ENCODE assay signal across 8 mouse cellular contexts in genomic region chr11:70776830-70777571, GRCm38 (mm10). TPM values are rescaled to one million over a fixed set of nuclear protein-coding genes. Genes with fewer than 3 reads are reported as not detected.
A peak's percentile ranks its signal among the peaks of the same experiment; 100 is the strongest.
DNase-seq lines count a peak whose midpoint lies in the region; ATAC-seq and TF ChIP-seq lines count a peak whose summit lies in the region.

No protein-coding gene starts in this region.

- peaks cover 3% of the 10 kb centered on the region for H3K9me3 ChIP-seq in CH12.LX (replicated peaks; ENCODE audit: low read length)
- H3K9me3 ChIP-seq in forebrain, embryonic 10.5 days: no peaks in the 10 kb centered on the region
- no peaks in the 10 kb centered on the region for H3K9me3 ChIP-seq in heart, embryonic 15.5 days (replicated peaks)
- H3K9me3 ChIP-seq in liver, postnatal 0 days (ENCODE audit: low read length): no peaks in the 10 kb centered on the region
- H3K9me3 ChIP-seq in neural tube, embryonic 15.5 days (replicated peaks): no peaks in the 10 kb centered on the region

- H3K27ac ChIP-seq in CH12.LX (ENCODE audit: insufficient read depth, low read depth): no peak overlapping the region
- 0 out of 2 replicates have a peak overlapping the region, but pooled peaks have one; percentile 20 for H3K27ac ChIP-seq in forebrain, embryonic 10.5 days
- no peak overlapping the region for H3K27ac ChIP-seq in heart, embryonic 15.5 days
- H3K27ac ChIP-seq in liver, postnatal 0 days (ENCODE audit: low read depth): no peak overlapping the region
- H3K27ac ChIP-seq in neural tube, embryonic 15.5 days (replicated peaks): no peak overlapping the region

- no peak overlapping the region for H3K4me3 ChIP-seq in CH12.LX (replicated peaks in 1 of 3; ENCODE audit: low read depth in 2 of 3, low read length in 2 of 3, poor library complexity in 1 of 3)
- peak overlapping the region; percentile 7; the same call in 1 of the 2 replicates for H3K4me3 ChIP-seq in forebrain, embryonic 10.5 days
- no peak overlapping the region for H3K4me3 ChIP-seq in heart, embryonic 15.5 days
- H3K4me3 ChIP-seq in liver, postnatal 0 days (ENCODE audit: low read depth, low read length): no peak overlapping the region
- no peak overlapping the region for H3K4me3 ChIP-seq in neural tube, embryonic 15.5 days (replicated peaks)

- H3K27me3 ChIP-seq in CH12.LX (replicated peaks): no peaks in the 10 kb centered on the region
- H3K27me3 ChIP-seq in forebrain, embryonic 10.5 days (ENCODE audit: poor library complexity, severe bottlenecking): no peaks in the 10 kb centered on the region; the same call in 1 of the 2 replicates
- no peaks in the 10 kb centered on the region for H3K27me3 ChIP-seq in heart, embryonic 15.5 days
- H3K27me3 ChIP-seq in liver, postnatal 0 days (ENCODE audit: insufficient read depth, low read length): no peaks in the 10 kb centered on the region
- no peaks in the 10 kb centered on the region for H3K27me3 ChIP-seq in neural tube, embryonic 15.5 days (replicated peaks)

- TF ChIP-seq EP300 in CH12.LX (IDR thresholded peaks at IDR 0.05; ENCODE audit: low read length): no peak
- TF ChIP-seq EP300 in liver, postnatal 0 days (IDR thresholded peaks at IDR 0.05; ENCODE audit: low read depth): no peak

- TF ChIP-seq CTCF in CH12.LX (conservative IDR thresholded peaks at IDR 0.05 in 1 of 2, IDR thresholded peaks at IDR 0.05 in 1 of 2; ENCODE audit: low read depth in 2 of 2, low read length in 2 of 2): peak; percentile 86 to 99
- peak; percentile 93 for TF ChIP-seq CTCF in liver, postnatal 0 days (IDR thresholded peaks at IDR 0.05; ENCODE audit: low read depth)

- TF ChIP-seq RAD21 in CH12.LX (IDR thresholded peaks at IDR 0.05; ENCODE audit: low read depth, low read length): peak; percentile 99

- peaks cover 6 to 31% of the 10 kb centered on the region in 2 experiments for H3K36me3 ChIP-seq in CH12.LX (replicated peaks in 1 of 2; ENCODE audit: control insufficient read depth in 1 of 2, insufficient read depth in 1 of 2, low read length in 1 of 2)
- H3K36me3 ChIP-seq in forebrain, embryonic 10.5 days (replicated peaks): peaks cover 14% of the 10 kb centered on the region
- H3K36me3 ChIP-seq in heart, embryonic 15.5 days: peaks cover 11% of the 10 kb centered on the region
- peaks cover 6% of the 10 kb centered on the region for H3K36me3 ChIP-seq in liver, postnatal 0 days (replicated peaks; ENCODE audit: insufficient read depth, low read length)
- H3K36me3 ChIP-seq in neural tube, embryonic 15.5 days: peaks cover 28% of the 10 kb centered on the region

- 30% methylated on average over 17 of the region's 17 CpGs for WGBS in forebrain, embryonic 10.5 days
- WGBS in heart, embryonic 15.5 days: 24% methylated on average over 17 of the region's 17 CpGs
- 26% methylated on average over 17 of the region's 17 CpGs for WGBS in liver, postnatal 0 days (ENCODE audit: insufficient replicate concordance)
- 26% methylated on average over 17 of the region's 17 CpGs for WGBS in neural tube, embryonic 15.5 days

- H3K79me2 ChIP-seq in CH12.LX (replicated peaks; ENCODE audit: control insufficient read depth, extremely low read depth, insufficient read depth, poor library complexity, severe bottlenecking): no peaks in the 10 kb centered on the region

- H3K4me2 ChIP-seq in CH12.LX (ENCODE audit: insufficient read depth, low read depth, poor library complexity, severe bottlenecking): no peak overlapping the region
- 0 out of 2 replicates have a peak overlapping the region, but pooled peaks have one; percentile 22 for H3K4me2 ChIP-seq in heart, embryonic 15.5 days
- H3K4me2 ChIP-seq in liver, postnatal 0 days (ENCODE audit: low read depth, low read length): 0 out of 2 replicates have a peak overlapping the region, but pooled peaks have one; percentile 2
- 0 out of 2 replicates have a peak overlapping the region, but pooled peaks have one; percentile 20 for H3K4me2 ChIP-seq in neural tube, embryonic 15.5 days

- no peak for TF ChIP-seq POLR2A in CH12.LX (IDR thresholded peaks at IDR 0.05; ENCODE audit: low read depth, low read length)

- dilution Hi-C loops in CH12.LX (cut with MboI; ENCODE audit: extremely low pct_ligation_motif_present, extremely low pct_unique_long_range_greater_than_20kb, low sequenced_read_pairs): no loop called here

- peak; percentile 88 for DNase-seq in CH12.LX (ENCODE audit: extremely low read depth)
- peak; percentile 89 for DNase-seq in brain, adult 2 months (ENCODE audit: low read depth, low spot score)
- peak; percentile 75 for DNase-seq in forebrain, embryonic 10.5 days (ENCODE audit: extremely low spot score, low spot score)
- peak; percentile 81 for DNase-seq in kidney, postnatal 14 days
- peak; percentile 79 for DNase-seq in liver, postnatal 0 days
- DNase-seq in testis, postnatal 14 days (ENCODE audit: low spot score): peak; percentile 41

- ATAC-seq in heart, embryonic 15.5 days (replicated peaks; ENCODE audit: insufficient number of reproducible peaks, insufficient read depth, low FRiP score, low read depth): peak; percentile 78
- peak; percentile 78 for ATAC-seq in liver, postnatal 0 days
- ATAC-seq in neural tube, embryonic 15.5 days (ENCODE audit: low FRiP score): peak; percentile 79

- no peak overlapping the region for H3K9ac ChIP-seq in CH12.LX (ENCODE audit: insufficient read depth, low read depth)
- no peak overlapping the region for H3K9ac ChIP-seq in heart, embryonic 15.5 days
- no peak overlapping the region for H3K9ac ChIP-seq in liver, postnatal 0 days (replicated peaks)
- H3K9ac ChIP-seq in neural tube, embryonic 15.5 days (replicated peaks): no peak overlapping the region

- H3K4me1 ChIP-seq in CH12.LX (ENCODE audit: control insufficient read depth in 1 of 2, insufficient read depth in 2 of 2): peaks cover 5 to 18% of the 10 kb centered on the region in 2 experiments; a peak in 3 of 4 replicates
- H3K4me1 ChIP-seq in forebrain, embryonic 10.5 days: peaks cover 5% of the 10 kb centered on the region; the same call in 1 of the 2 replicates
- H3K4me1 ChIP-seq in heart, embryonic 15.5 days (replicated peaks): peaks cover 8% of the 10 kb centered on the region
- no peaks in the 10 kb centered on the region for H3K4me1 ChIP-seq in liver, postnatal 0 days (ENCODE audit: insufficient read depth)
- 0 out of 2 replicates have a peak, but pooled peaks cover 4% of the 10 kb centered on the region for H3K4me1 ChIP-seq in neural tube, embryonic 15.5 days

- in situ Hi-C loops in CH12.LX (cut with MboI; ENCODE audit: low pct_ligation_motif_present, low pct_unique_long_range_greater_than_20kb, low sequenced_read_pairs): loop anchor here (5.0 kb wide), 1 partner anchor 35 kb away; the partner anchor contains the start of gene Scimp

TF ChIP-seq in CH12.LX, 34 proteins besides CTCF, POLR2A, EP300 and RAD21:
- TF ChIP-seq ZNF384 (IDR thresholded peaks at IDR 0.05; ENCODE audit: low read depth, low read length) (no peak), MYC (IDR thresholded peaks at IDR 0.05; ENCODE audit: low read depth, low read length) (peak; percentile 74; the same call in 1 of the 2 replicates), IRF4 (IDR thresholded peaks at IDR 0.05; ENCODE audit: low read depth, low read length) (0 out of 2 replicates have a peak, but pooled peaks have one; percentile 8), SMC3 (IDR thresholded peaks at IDR 0.05; ENCODE audit: low read depth, low read length) (peak; percentile 92), ZC3H11A (IDR thresholded peaks at IDR 0.05; ENCODE audit: low read depth, low read length) (peak; percentile 64), TCF12 (IDR thresholded peaks at IDR 0.05; ENCODE audit: low read depth, low read length) (peak; percentile 49; the same call in 1 of the 2 replicates), NELFE (IDR thresholded peaks at IDR 0.05; ENCODE audit: low read depth, low read length) (peak; percentile 48; the same call in 1 of the 2 replicates), PAX5 (IDR thresholded peaks at IDR 0.05; ENCODE audit: low read length) (no peak), MEF2A (IDR thresholded peaks at IDR 0.05; ENCODE audit: borderline replicate concordance, low read depth, low read length) (0 out of 2 replicates have a peak, but pooled peaks have one; percentile 31), SIN3A (IDR thresholded peaks at IDR 0.05; ENCODE audit: low read length) (peak; percentile 51; the same call in 1 of the 2 replicates), ELF1 (IDR thresholded peaks at IDR 0.05; ENCODE audit: low read depth, low read length) (peak; percentile 30; the same call in 1 of the 2 replicates), ZMIZ1 (IDR thresholded peaks at IDR 0.05; ENCODE audit: low read depth, low read length) (0 out of 2 replicates have a peak, but pooled peaks have one; percentile 36), TBP (conservative IDR thresholded peaks at IDR 0.05; ENCODE audit: low read depth, low read length) (no peak)

RNA-seq across cellular contexts. Expression of gene Zfp3, which starts 13.0 kb away (rescaled TPM):
- total RNA-seq in CH12.LX (2012; rRNA removed): 3.1 and 3.5 TPM in 2 replicates
- 1.7 and 1.9 TPM in 2 replicates for total RNA-seq in CH12.LX (2014; rRNA removed)
- polyA plus RNA-seq in CH12.LX (2012; ENCODE audit: insufficient read length, low read depth): 2.0 and 2.5 TPM in 2 replicates
- polyA plus RNA-seq in forebrain, embryonic 10.5 days (2016; fragmentation: Nextera tagmentation; extraction: Ambion mirVana): 7.4 and 7.5 TPM in 2 replicates
- polyA plus RNA-seq in heart, embryonic 15.5 days (2015; fragmentation: Nextera tagmentation; extraction: Ambion mirVana): 8.4 and 9.3 TPM in 2 replicates
- 1.9 and 2.0 TPM in 2 replicates for polyA plus RNA-seq in liver, postnatal 0 days (2015; fragmentation: Nextera tagmentation; extraction: Ambion mirVana)
- polyA plus RNA-seq in neural tube, embryonic 15.5 days (2015; fragmentation: Nextera tagmentation; extraction: Ambion mirVana): 15.8 and 16.3 TPM in 2 replicates

RNA-seq across cellular contexts. Expression of gene Scimp, which starts 35.4 kb away (rescaled TPM):
- total RNA-seq in CH12.LX (2012; rRNA removed) (0.17 and 0.30 TPM in 2 replicates), CH12.LX (2014; rRNA removed) (0.21 and 1.2 TPM in 2 replicates)
- 0.53 and 0.79 TPM in 2 replicates for polyA plus RNA-seq in CH12.LX (2012; ENCODE audit: insufficient read length, low read depth)
- polyA plus RNA-seq in forebrain, embryonic 10.5 days (2016; fragmentation: Nextera tagmentation; extraction: Ambion mirVana): not detected in 2 replicates
- polyA plus RNA-seq in heart, embryonic 15.5 days (2015; fragmentation: Nextera tagmentation; extraction: Ambion mirVana): 0.45 and 0.60 TPM in 2 replicates
- polyA plus RNA-seq in liver, postnatal 0 days (2015; fragmentation: Nextera tagmentation; extraction: Ambion mirVana): 2.6 and 3.0 TPM in 2 replicates
- polyA plus RNA-seq in neural tube, embryonic 15.5 days (2015; fragmentation: Nextera tagmentation; extraction: Ambion mirVana): 0.18 and 0.28 TPM in 2 replicates
